Mouse (Mus musculus): ENCODE measurements at regions not wholly inside any gene's neighbourhood (a gene's known extent, or its start where the extent isn't known, plus 50 kb on each side); places are given as distances from the start of the nearest gene placed in this dataset.
A peak's percentile ranks its signal among the peaks of the same experiment; 100 is the strongest.
"Not testable (repeated sequence)": the region's sequence is repeated elsewhere in the genome, so short reads cannot be mapped to it uniquely, and the experiment has no call there.

- Histone ChIP-seq H3K36me3 (ENCODE audit: control insufficient read depth, insufficient read depth, low read length, poor library complexity, severe bottlenecking) (no peaks in the 10 kb centered on the region), H3K27me3 (ENCODE audit: control insufficient read depth, insufficient read depth, low read length, poor library complexity, severe bottlenecking) (no peaks in the 10 kb centered on the region)
- no peak for DNase-seq (ENCODE audit: low read depth, low spot score)
These were observed 110.1 kb upstream of the Trabd2b start for GRCm38 (mm10) chr4:114296380-114296779.

- not testable (repeated sequence) for DNase-seq (ENCODE audit: low read depth, low spot score); H3K36me3 ChIP-seq (ENCODE audit: control insufficient read depth, insufficient read depth, low read length, poor library complexity, severe bottlenecking); H3K27me3 ChIP-seq (ENCODE audit: control insufficient read depth, insufficient read depth, low read length, poor library complexity, severe bottlenecking)
These were observed 108.0 kb upstream of the Trabd2b start for GRCm38 (mm10) chr4:114298517-114298916.

GRCm38 (mm10) chr4:114300390-114301012 is 106.0 kb upstream of the Trabd2b start:
- DNase-seq (ENCODE audit: low read depth, low spot score) = no peak
- Histone ChIP-seq H3K36me3 (ENCODE audit: control insufficient read depth, insufficient read depth, low read length, poor library complexity, severe bottlenecking) (no peaks in the 10 kb centered on the region), H3K27me3 (ENCODE audit: control insufficient read depth, insufficient read depth, low read length, poor library complexity, severe bottlenecking) (no peaks in the 10 kb centered on the region)

GRCm38 (mm10) chr4:114304654-114305053 is 101.9 kb upstream of the Trabd2b start:
- Histone ChIP-seq H3K36me3 (ENCODE audit: control insufficient read depth, insufficient read depth, low read length, poor library complexity, severe bottlenecking) (no peaks in the 10 kb centered on the region), H3K27me3 (ENCODE audit: control insufficient read depth, insufficient read depth, low read length, poor library complexity, severe bottlenecking) (no peaks in the 10 kb centered on the region)
- no peak for DNase-seq (ENCODE audit: low read depth, low spot score)

GRCm38 (mm10) chr4:114307491-114307890 is 99.0 kb upstream of the Trabd2b start:
- Histone ChIP-seq H3K27me3 (ENCODE audit: control insufficient read depth, insufficient read depth, low read length, poor library complexity, severe bottlenecking) (no peaks in the 10 kb centered on the region), H3K36me3 (ENCODE audit: control insufficient read depth, insufficient read depth, low read length, poor library complexity, severe bottlenecking) (no peaks in the 10 kb centered on the region)
- no peak for DNase-seq (ENCODE audit: low read depth, low spot score)

- Histone ChIP-seq H3K36me3 (ENCODE audit: control insufficient read depth, insufficient read depth, low read length, poor library complexity, severe bottlenecking) (no peaks in the 10 kb centered on the region), H3K27me3 (ENCODE audit: control insufficient read depth, insufficient read depth, low read length, poor library complexity, severe bottlenecking) (no peaks in the 10 kb centered on the region)
- DNase-seq (ENCODE audit: low read depth, low spot score) = peak; percentile 3
These were observed 98.0 kb upstream of the Trabd2b start for GRCm38 (mm10) chr4:114308518-114308917.

GRCm38 (mm10) chr4:114315051-114315450 is 91.5 kb upstream of the Trabd2b start:
- Histone ChIP-seq H3K36me3 (ENCODE audit: control insufficient read depth, insufficient read depth, low read length, poor library complexity, severe bottlenecking) (no peaks in the 10 kb centered on the region), H3K27me3 (ENCODE audit: control insufficient read depth, insufficient read depth, low read length, poor library complexity, severe bottlenecking) (no peaks in the 10 kb centered on the region)
- no peak for DNase-seq (ENCODE audit: low read depth, low spot score)

GRCm38 (mm10) chr4:114315556-114315955 is 91.0 kb upstream of the Trabd2b start:
- H3K27me3 ChIP-seq (ENCODE audit: control insufficient read depth, insufficient read depth, low read length, poor library complexity, severe bottlenecking) = no peaks in the 10 kb centered on the region
- no peaks in the 10 kb centered on the region for H3K36me3 ChIP-seq (ENCODE audit: control insufficient read depth, insufficient read depth, low read length, poor library complexity, severe bottlenecking)
- DNase-seq (ENCODE audit: low read depth, low spot score) = no peak

GRCm38 (mm10) chr4:114317076-114317475 is 89.4 kb upstream of the Trabd2b start:
- Histone ChIP-seq H3K27me3 (ENCODE audit: control insufficient read depth, insufficient read depth, low read length, poor library complexity, severe bottlenecking) (no peaks in the 10 kb centered on the region), H3K36me3 (ENCODE audit: control insufficient read depth, insufficient read depth, low read length, poor library complexity, severe bottlenecking) (no peaks in the 10 kb centered on the region)
- no peak for DNase-seq (ENCODE audit: low read depth, low spot score)

GRCm38 (mm10) chr4:114320076-114320475 is 86.4 kb upstream of the Trabd2b start:
- no peaks in the 10 kb centered on the region for H3K27me3 ChIP-seq (ENCODE audit: control insufficient read depth, insufficient read depth, low read length, poor library complexity, severe bottlenecking)
- no peak for DNase-seq (ENCODE audit: low read depth, low spot score)
- H3K36me3 ChIP-seq (ENCODE audit: control insufficient read depth, insufficient read depth, low read length, poor library complexity, severe bottlenecking) = no peaks in the 10 kb centered on the region

GRCm38 (mm10) chr4:114321516-114322339 is 84.8 kb upstream of the Trabd2b start:
- DNase-seq (ENCODE audit: low read depth, low spot score) = no peak
- no peaks in the 10 kb centered on the region for H3K27me3 ChIP-seq (ENCODE audit: control insufficient read depth, insufficient read depth, low read length, poor library complexity, severe bottlenecking)
- no peaks in the 10 kb centered on the region for H3K36me3 ChIP-seq (ENCODE audit: control insufficient read depth, insufficient read depth, low read length, poor library complexity, severe bottlenecking)

- H3K36me3 ChIP-seq (ENCODE audit: control insufficient read depth, insufficient read depth, low read length, poor library complexity, severe bottlenecking) = no peaks in the 10 kb centered on the region
- DNase-seq (ENCODE audit: low read depth, low spot score) = no peak
- no peaks in the 10 kb centered on the region for H3K27me3 ChIP-seq (ENCODE audit: control insufficient read depth, insufficient read depth, low read length, poor library complexity, severe bottlenecking)
These were observed 76.5 kb upstream of the Trabd2b start for GRCm38 (mm10) chr4:114329978-114330377.

GRCm38 (mm10) chr4:114331161-114331560 is 75.4 kb upstream of the Trabd2b start:
- Histone ChIP-seq H3K27me3 (ENCODE audit: control insufficient read depth, insufficient read depth, low read length, poor library complexity, severe bottlenecking) (no peaks in the 10 kb centered on the region), H3K36me3 (ENCODE audit: control insufficient read depth, insufficient read depth, low read length, poor library complexity, severe bottlenecking) (no peaks in the 10 kb centered on the region)
- no peak for DNase-seq (ENCODE audit: low read depth, low spot score)

- no peaks in the 10 kb centered on the region for H3K36me3 ChIP-seq (ENCODE audit: control insufficient read depth, insufficient read depth, low read length, poor library complexity, severe bottlenecking)
- H3K27me3 ChIP-seq (ENCODE audit: control insufficient read depth, insufficient read depth, low read length, poor library complexity, severe bottlenecking) = no peaks in the 10 kb centered on the region
- DNase-seq (ENCODE audit: low read depth, low spot score) = no peak
These were observed 71.7 kb upstream of the Trabd2b start for GRCm38 (mm10) chr4:114334850-114335249.

- no peak for DNase-seq (ENCODE audit: low read depth, low spot score)
- Histone ChIP-seq H3K27me3 (ENCODE audit: control insufficient read depth, insufficient read depth, low read length, poor library complexity, severe bottlenecking) (no peaks in the 10 kb centered on the region), H3K36me3 (ENCODE audit: control insufficient read depth, insufficient read depth, low read length, poor library complexity, severe bottlenecking) (no peaks in the 10 kb centered on the region)
These were observed 70.3 kb upstream of the Trabd2b start for GRCm38 (mm10) chr4:114336029-114336746.

Measured in splenic B cell, adult 2 months (primary cell).